Mouse (Mus musculus) activated CD4-positive, CD25-positive, alpha-beta regulatory T cell, adult 4 months (primary cell): Measurements from ENCODE around the gene Adamtsl1. TPM values are rescaled to one million over a fixed set of nuclear protein-coding genes. Genes with fewer than 3 reads are reported as not detected.

Experiments used
- ATAC-seq: one replicate; pipeline ENCODE4 v1.8.0; 2017
- polyA plus RNA-seq, 2 experiments: library from polyadenylated mRNA; unstranded; fragments of 100-300 nt; shearing (Covaris generic); gene quantifications; one replicate each; pipeline ENCODE4 v1.2.1; 2017

Gene Adamtsl1
- under 1 TPM in 1 of 2 experiments, not detected in 1; 0.36 TPM for polyA plus RNA-seq

GRCm38 (mm10) chr4:85513792-85514191 is at the start of gene Adamtsl1:
TSS of gene Adamtsl1 (plus strand) at chr4:85514172.
- no peak for ATAC-seq

GRCm38 (mm10) chr4:85483586-85483985 is 30.4 kb upstream of the Adamtsl1 start:
- no peak for ATAC-seq

GRCm38 (mm10) chr4:85486316-85486946 is 27.5 kb upstream of the Adamtsl1 start:
- no peak for ATAC-seq

- ATAC-seq: no peak
Measured at GRCm38 (mm10) chr4:85505718-85506117, 8.3 kb upstream of the Adamtsl1 start.

GRCm38 (mm10) chr4:85506976-85507375 is 7.0 kb upstream of the Adamtsl1 start:
- ATAC-seq: no peak

GRCm38 (mm10) chr4:85507491-85507890 is 6.5 kb upstream of the Adamtsl1 start:
- no peak for ATAC-seq

GRCm38 (mm10) chr4:85513288-85513687 is 684 bp upstream of the Adamtsl1 start:
- ATAC-seq: no peak

- ATAC-seq: no peak
Measured at GRCm38 (mm10) chr4:85514205-85514681, 271 bp downstream of the Adamtsl1 start.

GRCm38 (mm10) chr4:85526966-85527566 is 13.1 kb downstream of the Adamtsl1 start:
- no peak for ATAC-seq

- no peak for ATAC-seq
Measured at GRCm38 (mm10) chr4:85529852-85530251, 15.9 kb downstream of the Adamtsl1 start.

- ATAC-seq: no peak
Measured at GRCm38 (mm10) chr4:85539677-85540076, 25.7 kb downstream of the Adamtsl1 start.

- ATAC-seq: no peak
Measured at GRCm38 (mm10) chr4:85543221-85543620, 29.2 kb downstream of the Adamtsl1 start.

GRCm38 (mm10) chr4:85554696-85555095 is 40.7 kb downstream of the Adamtsl1 start:
- no peak for ATAC-seq

GRCm38 (mm10) chr4:85559753-85560152 is 45.8 kb downstream of the Adamtsl1 start:
- no peak for ATAC-seq

- ATAC-seq: no peak
Measured at GRCm38 (mm10) chr4:85585426-85585825, 71.5 kb downstream of the Adamtsl1 start.

GRCm38 (mm10) chr4:85588928-85589327 is 75.0 kb downstream of the Adamtsl1 start:
- ATAC-seq: no peak

- no peak for ATAC-seq
Measured at GRCm38 (mm10) chr4:85591037-85591436, 77.1 kb downstream of the Adamtsl1 start.

- ATAC-seq: no peak
Measured at GRCm38 (mm10) chr4:85594159-85594558, 80.2 kb downstream of the Adamtsl1 start.

GRCm38 (mm10) chr4:85613331-85613730 is 99.4 kb downstream of the Adamtsl1 start:
- ATAC-seq: no peak

- no peak for ATAC-seq
Measured at GRCm38 (mm10) chr4:85618746-85619145, 104.8 kb downstream of the Adamtsl1 start.

- ATAC-seq: no peak
Measured at GRCm38 (mm10) chr4:85619261-85619660, 105.3 kb downstream of the Adamtsl1 start.

- ATAC-seq: no peak
Measured at GRCm38 (mm10) chr4:85629381-85629780, 115.4 kb downstream of the Adamtsl1 start.

- ATAC-seq: no peak
Measured at GRCm38 (mm10) chr4:85669271-85669670, 155.3 kb downstream of the Adamtsl1 start.

- no peak for ATAC-seq
Measured at GRCm38 (mm10) chr4:85669735-85670134, 155.8 kb downstream of the Adamtsl1 start.
